Mouse (Mus musculus): ENCODE measurements around the gene Lrsam1. TPM values are rescaled to one million over a fixed set of nuclear protein-coding genes. Genes with fewer than 3 reads are reported as not detected.

The Lrsam1 gene
- total and polyA plus RNA-seq, 3 experiments: 5.0 to 9.5 (median 5.4) TPM

DNA sequence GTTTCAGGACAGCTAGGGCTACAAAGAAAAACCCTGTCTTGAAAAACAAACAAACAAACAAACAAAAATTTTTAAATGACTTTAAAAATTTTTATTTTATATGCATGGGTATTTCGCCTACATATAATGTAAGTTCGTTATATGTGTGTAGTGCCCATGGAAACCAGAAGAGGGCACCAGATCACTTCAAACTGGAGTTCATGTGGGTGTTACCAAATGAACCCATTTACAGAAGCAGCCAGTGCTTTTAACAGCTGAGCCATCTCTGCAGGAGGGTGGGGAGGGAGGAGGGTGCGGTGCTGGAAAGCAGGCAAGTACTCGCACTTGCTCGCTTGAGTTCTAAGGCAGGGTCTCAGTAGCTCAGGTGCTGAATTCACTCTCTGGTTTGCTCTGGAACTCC lies 22.0 kb downstream of the Lrsam1 start:
- Histone ChIP-seq H3K9ac (ENCODE audit: insufficient read depth, low read depth) (no peak overlapping the region), H3K79me2 (replicated peaks; ENCODE audit: control insufficient read depth, extremely low read depth, insufficient read depth, poor library complexity, severe bottlenecking) (no peaks in the 10 kb centered on the region), H3K4me3 (replicated peaks in 1 of 3; ENCODE audit: low read depth in 2 of 3, low read length in 2 of 3, poor library complexity in 1 of 3) (no peak overlapping the region), H3K9me3 (replicated peaks; ENCODE audit: low read length) (no peaks in the 10 kb centered on the region), H3K27me3 (replicated peaks) (no peaks in the 10 kb centered on the region), H3K27ac (ENCODE audit: insufficient read depth, low read depth) (no peak overlapping the region), H3K4me1 (ENCODE audit: control insufficient read depth in 1 of 2, insufficient read depth in 2 of 2) (peaks cover 0 to 11% of the 10 kb centered on the region in 2 experiments; a peak in 1 of 4 replicates), H3K4me2 (ENCODE audit: insufficient read depth, low read depth, poor library complexity, severe bottlenecking) (no peak overlapping the region), H3K36me3 (replicated peaks in 1 of 2; ENCODE audit: control insufficient read depth in 1 of 2, insufficient read depth in 1 of 2, low read length in 1 of 2) (peaks cover 18 to 73% of the 10 kb centered on the region in 2 experiments)
- dilution Hi-C loops (cut with MboI; ENCODE audit: extremely low pct_ligation_motif_present, extremely low pct_unique_long_range_greater_than_20kb, low sequenced_read_pairs): no loop called here
- peak; percentile 66 for DNase-seq (ENCODE audit: extremely low read depth)
- peak; percentile 72 for TF ChIP-seq RAD21 (IDR thresholded peaks at IDR 0.05; ENCODE audit: low read depth, low read length)
- TF ChIP-seq BHLHE40 (IDR thresholded peaks at IDR 0.05; ENCODE audit: low read depth, low read length): no peak
- no peak for TF ChIP-seq ZNF384 (IDR thresholded peaks at IDR 0.05; ENCODE audit: low read depth, low read length)
- no peak for TF ChIP-seq POLR2AphosphoS2 (IDR thresholded peaks at IDR 0.05; ENCODE audit: low read depth, low read length)
- TF ChIP-seq MAX (IDR thresholded peaks at IDR 0.05; ENCODE audit: low read length): no peak
- TF ChIP-seq SIN3A (IDR thresholded peaks at IDR 0.05; ENCODE audit: low read length): no peak
- no peak for TF ChIP-seq MYC (IDR thresholded peaks at IDR 0.05; ENCODE audit: low read depth, low read length)
- TF ChIP-seq ZC3H11A (IDR thresholded peaks at IDR 0.05; ENCODE audit: low read depth, low read length): no peak
- peak; percentile 22 to 74 for TF ChIP-seq CTCF (conservative IDR thresholded peaks at IDR 0.05 in 1 of 2, IDR thresholded peaks at IDR 0.05 in 1 of 2; ENCODE audit: low read depth in 2 of 2, low read length in 2 of 2)
- TF ChIP-seq JUN (IDR thresholded peaks at IDR 0.05; ENCODE audit: insufficient read depth, low read depth, low read length): no peak
- TF ChIP-seq ZKSCAN1 (IDR thresholded peaks at IDR 0.05; ENCODE audit: borderline replicate concordance, low read depth, low read length): no peak
- in situ Hi-C loops (cut with MboI; ENCODE audit: low pct_ligation_motif_present, low pct_unique_long_range_greater_than_20kb, low sequenced_read_pairs): loop anchor here (10.0 kb wide), 1 partner anchor 165 kb away; the partner anchor contains the start of genes Ptrh1 and Ttc16

DNA sequence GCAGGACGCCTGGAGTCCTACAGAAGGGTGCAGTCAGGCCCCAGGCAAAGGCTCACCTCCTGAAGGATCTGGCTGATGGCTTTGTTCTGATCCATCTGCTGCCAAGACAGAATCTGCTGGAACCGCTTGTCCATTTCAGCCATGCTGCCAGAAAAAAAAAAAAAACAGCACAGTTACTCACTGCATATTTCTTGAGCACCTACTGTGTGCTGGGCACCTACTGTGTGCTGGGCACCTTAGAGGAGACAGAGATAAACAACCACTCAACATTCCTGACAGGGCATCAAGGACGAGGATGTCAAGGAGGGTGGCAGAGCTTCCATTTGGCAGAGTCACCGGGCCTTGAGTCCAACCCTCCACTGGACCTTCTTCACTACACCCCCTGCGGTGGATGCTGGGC lies 22.7 kb downstream of the Lrsam1 start:
- dilution Hi-C loops (cut with MboI; ENCODE audit: extremely low pct_ligation_motif_present, extremely low pct_unique_long_range_greater_than_20kb, low sequenced_read_pairs): no loop called here
- Histone ChIP-seq H3K27ac (ENCODE audit: insufficient read depth, low read depth) (no peak overlapping the region), H3K9me3 (replicated peaks; ENCODE audit: low read length) (no peaks in the 10 kb centered on the region), H3K4me1 (ENCODE audit: control insufficient read depth in 1 of 2, insufficient read depth in 2 of 2) (peaks cover 0 to 11% of the 10 kb centered on the region in 2 experiments; a peak in 1 of 4 replicates), H3K4me2 (ENCODE audit: insufficient read depth, low read depth, poor library complexity, severe bottlenecking) (no peak overlapping the region), H3K36me3 (replicated peaks in 1 of 2; ENCODE audit: control insufficient read depth in 1 of 2, insufficient read depth in 1 of 2, low read length in 1 of 2) (peaks cover 18 to 77% of the 10 kb centered on the region in 2 experiments), H3K9ac (ENCODE audit: insufficient read depth, low read depth) (no peak overlapping the region), H3K27me3 (replicated peaks) (no peaks in the 10 kb centered on the region), H3K79me2 (replicated peaks; ENCODE audit: control insufficient read depth, extremely low read depth, insufficient read depth, poor library complexity, severe bottlenecking) (no peaks in the 10 kb centered on the region), H3K4me3 (replicated peaks in 1 of 3; ENCODE audit: low read depth in 2 of 3, low read length in 2 of 3, poor library complexity in 1 of 3) (no peak overlapping the region)
- TF ChIP-seq MAX (IDR thresholded peaks at IDR 0.05; ENCODE audit: low read length): no peak
- TF ChIP-seq ZKSCAN1 (IDR thresholded peaks at IDR 0.05; ENCODE audit: borderline replicate concordance, low read depth, low read length): peak; percentile 93
- DNase-seq (ENCODE audit: extremely low read depth): no peak
- in situ Hi-C loops (cut with MboI; ENCODE audit: low pct_ligation_motif_present, low pct_unique_long_range_greater_than_20kb, low sequenced_read_pairs): loop anchor here (10.0 kb wide), 1 partner anchor 164 kb away; the partner anchor contains the start of genes Ptrh1 and Ttc16

DNA sequence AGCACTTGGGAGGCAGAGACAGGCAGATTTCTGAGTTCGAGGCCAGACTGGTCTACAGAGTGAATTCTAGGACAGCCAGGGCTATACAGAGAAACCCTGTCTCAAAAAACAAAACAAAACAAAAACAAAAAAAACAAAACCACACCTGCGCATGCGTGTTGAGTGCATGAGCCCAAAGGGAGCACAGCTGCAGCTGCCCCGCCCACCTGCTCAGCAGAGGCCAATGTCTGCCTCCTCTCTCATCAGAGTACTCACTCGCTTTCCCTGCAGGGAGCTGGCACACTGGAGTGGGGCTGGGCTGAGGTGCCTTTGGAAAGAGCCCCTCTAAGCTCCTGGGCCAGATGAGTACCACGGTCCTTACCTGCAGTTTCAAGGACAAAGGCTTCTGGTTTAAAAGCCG lies 29.7 kb downstream of the Lrsam1 start:
- no peak overlapping the region for H3K9ac ChIP-seq (ENCODE audit: insufficient read depth, low read depth)
- peaks cover 0 to 5% of the 10 kb centered on the region in 2 experiments; a peak in 1 of 4 replicates for H3K4me1 ChIP-seq (ENCODE audit: control insufficient read depth in 1 of 2, insufficient read depth in 2 of 2)
- dilution Hi-C loops (cut with MboI; ENCODE audit: extremely low pct_ligation_motif_present, extremely low pct_unique_long_range_greater_than_20kb, low sequenced_read_pairs): no loop called here
- in situ Hi-C loops (cut with MboI; ENCODE audit: low pct_ligation_motif_present, low pct_unique_long_range_greater_than_20kb, low sequenced_read_pairs): loop anchor here (10.0 kb wide), 1 partner anchor 157 kb away; the partner anchor contains the start of genes Ptrh1 and Ttc16
- TF ChIP-seq NRF1 (IDR thresholded peaks at IDR 0.05; ENCODE audit: low read depth, low read length) (0 out of 2 replicates have a peak, but pooled peaks have one; percentile 42), ZC3H11A (IDR thresholded peaks at IDR 0.05; ENCODE audit: low read depth, low read length) (no peak), CHD2 (IDR thresholded peaks at IDR 0.05; ENCODE audit: low read length) (no peak)
- no peak for DNase-seq (ENCODE audit: extremely low read depth)
- H3K27me3 ChIP-seq (replicated peaks): no peaks in the 10 kb centered on the region
- no peaks in the 10 kb centered on the region for H3K79me2 ChIP-seq (replicated peaks; ENCODE audit: control insufficient read depth, extremely low read depth, insufficient read depth, poor library complexity, severe bottlenecking)
- H3K27ac ChIP-seq (ENCODE audit: insufficient read depth, low read depth): no peak overlapping the region
- peaks cover 22 to 70% of the 10 kb centered on the region in 2 experiments for H3K36me3 ChIP-seq (replicated peaks in 1 of 2; ENCODE audit: control insufficient read depth in 1 of 2, insufficient read depth in 1 of 2, low read length in 1 of 2)
- no peak overlapping the region for H3K4me3 ChIP-seq (replicated peaks in 1 of 3; ENCODE audit: low read depth in 2 of 3, low read length in 2 of 3, poor library complexity in 1 of 3)
- no peaks in the 10 kb centered on the region for H3K9me3 ChIP-seq (replicated peaks; ENCODE audit: low read length)
- H3K4me2 ChIP-seq (ENCODE audit: insufficient read depth, low read depth, poor library complexity, severe bottlenecking): no peak overlapping the region
